Mouse (Mus musculus) bone marrow macrophage, adult 2 months (primary cell): ENCODE measurements at regions not wholly inside any gene's neighbourhood (a gene's known extent, or its start where the extent isn't known, plus 50 kb on each side); places are given as distances from the start of the nearest gene placed in this dataset.

ENCODE experiments used
- CTCF ChIP-seq: IDR thresholded peaks from 2 replicates; pipeline ENCODE4 v1.5.1; 2012; ENCODE audit warnings: low read depth, mild to moderate bottlenecking, low read length, moderate library complexity
- POLR2A ChIP-seq: IDR thresholded peaks from 2 replicates; pipeline ENCODE4 v1.6.1; 2012; ENCODE audit warnings: mild to moderate bottlenecking, low read depth, low read length, borderline replicate concordance

DNA sequence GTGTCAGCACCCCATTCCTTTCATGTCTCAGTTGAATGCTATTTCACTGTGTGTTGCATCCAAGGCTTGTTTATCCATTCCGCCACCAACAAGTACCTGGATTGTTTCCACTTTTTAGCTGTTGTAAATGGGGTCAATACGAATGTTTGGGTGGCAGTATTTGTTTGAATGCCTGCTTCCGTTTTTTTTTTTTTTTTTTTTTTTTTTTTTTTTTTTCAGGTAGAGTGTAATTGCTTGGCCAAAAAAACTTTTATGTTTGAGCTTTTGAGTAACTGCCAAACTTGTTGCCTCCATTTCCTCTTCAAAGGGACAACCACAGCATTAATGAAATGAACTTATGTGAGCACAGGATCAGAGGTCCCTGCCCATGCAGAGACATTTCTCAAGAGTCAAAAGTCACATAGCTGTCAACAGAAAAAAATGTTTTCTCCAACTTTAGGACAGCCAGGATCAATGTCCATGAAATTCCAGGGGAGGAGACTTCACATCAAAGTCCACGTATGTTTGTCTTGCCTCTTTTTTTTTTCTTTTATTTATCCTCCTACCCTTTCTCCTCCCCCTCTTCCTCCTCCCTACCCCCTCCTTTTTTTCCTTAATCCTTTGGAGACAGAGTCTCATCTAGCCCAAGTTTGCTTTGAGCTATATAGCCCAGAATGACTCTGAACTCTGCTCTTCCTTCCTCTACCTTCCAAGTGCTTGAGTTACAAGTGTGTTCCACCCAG is 56.5 kb upstream of the Ugp2 start:
- TF ChIP-seq POLR2A (no peak), CTCF (no peak)
